Mouse (Mus musculus) bone marrow, adult 2 months (tissue): ENCODE results near the gene Cnga2.

Experiments used
- CTCF ChIP-seq: fragments of 200-500 bp; IDR thresholded peaks from 2 replicates; pipeline ENCODE4 v1.5.1; 2011; ENCODE audit warnings: low read length, control low read depth; ENCODE audit not compliant: control insufficient read depth, insufficient read depth
- POLR2A ChIP-seq: fragments of 200-500 bp; IDR thresholded peaks from 2 replicates; pipeline ENCODE4 v1.6.1; 2011; ENCODE audit warnings: low read depth, mild to moderate bottlenecking, control low read depth, low read length, borderline replicate concordance; ENCODE audit not compliant: control insufficient read depth

DNA sequence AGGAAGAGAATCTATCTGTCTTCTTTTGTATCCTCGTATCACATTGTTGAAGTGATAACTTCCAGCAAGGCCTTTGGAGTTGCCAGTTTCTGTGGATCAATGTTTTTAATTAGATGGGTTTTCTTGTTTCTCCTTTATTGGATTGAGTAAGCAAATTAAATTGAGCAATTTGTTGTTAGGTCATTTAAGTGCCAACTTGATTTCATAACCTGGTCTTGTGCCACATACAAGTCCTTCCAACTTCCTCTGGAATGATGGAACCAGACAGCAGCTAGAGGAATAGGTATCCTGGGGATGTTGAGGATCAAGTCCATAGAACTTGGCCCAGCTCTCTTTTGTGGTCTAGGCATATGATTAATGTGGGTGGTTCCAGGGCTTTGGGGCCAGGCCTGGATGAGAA lies 30.6 kb downstream of the Cnga2 start:
- no peak for TF ChIP-seq POLR2A
- TF ChIP-seq CTCF, result no peak
